In the genomic region with DNA sequence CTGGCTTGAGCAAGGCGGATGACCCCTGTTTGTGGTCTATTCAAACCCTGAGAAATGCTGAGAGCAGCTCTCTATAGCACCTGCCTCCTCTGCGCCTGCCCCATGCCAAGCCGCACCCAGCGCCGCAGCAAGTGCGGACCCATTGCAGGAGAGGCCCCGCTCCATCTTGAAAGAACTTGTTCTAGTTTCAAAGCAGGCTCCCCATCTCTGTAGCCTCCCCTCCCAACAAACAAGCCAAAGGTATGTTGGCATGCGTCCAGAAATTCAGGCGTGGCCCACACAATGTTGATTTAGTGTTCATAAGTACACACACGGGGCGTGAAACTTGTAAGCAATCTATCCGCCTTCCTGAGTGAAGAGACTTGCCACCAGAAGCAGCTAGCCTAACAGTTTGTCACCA, we compare ENCODE assay signal across 8 mouse cellular contexts. TPM values are rescaled to one million over a fixed set of nuclear protein-coding genes. Genes with fewer than 3 reads are reported as not detected.
DNase-seq lines count a peak whose midpoint lies in the region; ATAC-seq and TF ChIP-seq lines count a peak whose summit lies in the region.
"Had no signal": no experiment of that assay in that cellular context is flagged by ENCODE, and none has a peak within 500 bp of the region (broad histone marks: within the 10 kb centered on the region; RNA-seq: fewer than 3 reads in every experiment).

No protein-coding gene starts in this region.

- no peaks in the 10 kb centered on the region for H3K27me3 ChIP-seq in intestine, embryonic 15.5 days (replicated peaks)
- no peaks in the 10 kb centered on the region for H3K27me3 ChIP-seq in lung, postnatal 0 days (replicated peaks; ENCODE audit: insufficient read depth, low read length)

- peak; percentile 86 for TF ChIP-seq EP300 in lung, postnatal 0 days (IDR thresholded peaks at IDR 0.05)

- no peaks in the 10 kb centered on the region; the same call in 1 of the 2 replicates for H3K4me1 ChIP-seq in intestine, embryonic 15.5 days (replicated peaks)
- no peaks in the 10 kb centered on the region for H3K4me1 ChIP-seq in lung, postnatal 0 days (ENCODE audit: insufficient read depth, low read depth, low read length)

- H3K27ac ChIP-seq in intestine, embryonic 15.5 days, result 0 out of 2 replicates have a peak overlapping the region, but pooled peaks have one; percentile 25
- peak overlapping the region; percentile 77; the same call in 1 of the 2 replicates for H3K27ac ChIP-seq in lung, postnatal 0 days (ENCODE audit: low read length)

- no peak overlapping the region for H3K4me3 ChIP-seq in intestine, embryonic 15.5 days (replicated peaks)
- H3K4me3 ChIP-seq in lung, postnatal 0 days (ENCODE audit: low read depth, low read length), result no peak overlapping the region

- WGBS in intestine, embryonic 15.5 days, result 56% methylated on average over 12 of the region's 12 CpGs
- 50% methylated on average over 12 of the region's 12 CpGs for WGBS in lung, postnatal 0 days

- peak; percentile 89 for ATAC-seq in intestine, embryonic 15.5 days
- ATAC-seq in lung, postnatal 0 days, result peak; percentile 95

- H3K36me3 ChIP-seq in intestine, embryonic 15.5 days, result no peaks in the 10 kb centered on the region
- H3K36me3 ChIP-seq in lung, postnatal 0 days (ENCODE audit: insufficient read depth, low read length), result no peaks in the 10 kb centered on the region

- no peak for TF ChIP-seq CTCF in lung, postnatal 0 days (IDR thresholded peaks at IDR 0.05)

- DNase-seq in urinary bladder, postnatal 14 days (ENCODE audit: low spot score), result peak; percentile 50
- DNase-seq in urinary bladder, adult 2 months (ENCODE audit: low spot score), result no peak
- DNase-seq in lung, postnatal 0 days (ENCODE audit: low spot score), result peak; percentile 88
- no peak for DNase-seq in embryo, embryonic 10 days (ENCODE audit: low spot score)
- no peak for DNase-seq in adrenal gland, postnatal 36 days
- DNase-seq in B cell, adult 2 months, result no peak
- DNase-seq: right cerebral cortex, postnatal 14 days had no signal

- H3K9ac ChIP-seq in intestine, embryonic 15.5 days, result no peak overlapping the region
- H3K9ac ChIP-seq in lung, postnatal 0 days (replicated peaks; ENCODE audit: low read depth), result no peak overlapping the region

- H3K9me3 ChIP-seq in intestine, embryonic 15.5 days, result no peaks in the 10 kb centered on the region
- no peaks in the 10 kb centered on the region for H3K9me3 ChIP-seq in lung, postnatal 0 days (ENCODE audit: low read length)

- peak overlapping the region; percentile 22; the same call in 1 of the 2 replicates for H3K4me2 ChIP-seq in intestine, embryonic 15.5 days (replicated peaks)
- no peak overlapping the region for H3K4me2 ChIP-seq in lung, postnatal 0 days (replicated peaks; ENCODE audit: low read depth, low read length)

RNA-seq across cellular contexts. Expression of gene Dct, which starts 1.1 kb away (rescaled TPM):
- 0.62 and 0.72 TPM in 2 replicates for polyA plus RNA-seq in urinary bladder, adult 2 months (2012; rRNA removed)
- polyA plus RNA-seq in intestine, embryonic 15.5 days (2015; fragmentation: Nextera tagmentation; extraction: Ambion mirVana), result 1.4 and 1.5 TPM in 2 replicates
- 0.24 and 0.39 TPM in 2 replicates for polyA plus RNA-seq in lung, postnatal 0 days (2015; fragmentation: Nextera tagmentation; extraction: Ambion mirVana)
- total RNA-seq in adrenal gland, postnatal 36 days (2021), result under 1 TPM in 1 of 2 experiments, not detected in 1; 0.20 TPM

Comparison
In these comparisons a context has a peak if more than half of its experiments do, and no peak if none do; other contexts are left out.
1. DNase-seq: peak in urinary bladder, postnatal 14 days (single experiment) and lung, postnatal 0 days (single experiment); none in urinary bladder, adult 2 months (single experiment), embryo, embryonic 10 days (single experiment), adrenal gland, postnatal 36 days (0 of 2) and B cell, adult 2 months (0 of 2).